Comparison of ENCODE assay signal across 9 mouse cellular contexts in genomic region chr2:29526266-29526665, GRCm38 (mm10).
DNase-seq lines count a peak whose midpoint lies in the region; ATAC-seq and TF ChIP-seq lines count a peak whose summit lies in the region.
"Had no signal": no experiment of that assay in that cellular context is flagged by ENCODE, and none has a peak within 500 bp of the region (broad histone marks: within the 10 kb centered on the region; RNA-seq: fewer than 3 reads in every experiment).

No protein-coding gene starts in this region.

- H3K9me3 ChIP-seq in liver, embryonic 12.5 days (replicated peaks): no peaks in the 10 kb centered on the region
- H3K9me3 ChIP-seq: heart, embryonic 13.5 days had no signal

- no peak overlapping the region for H3K4me2 ChIP-seq in liver, embryonic 12.5 days
- H3K4me2 ChIP-seq: heart, embryonic 13.5 days had no signal

- no peak overlapping the region for H3K9ac ChIP-seq in liver, embryonic 12.5 days
- H3K9ac ChIP-seq: heart, embryonic 13.5 days had no signal

- no peak for TF ChIP-seq POLR2A in lung, adult 2 months (IDR thresholded peaks at IDR 0.05; ENCODE audit: borderline replicate concordance, extremely low read depth, low read depth, low read length)

- no peak for ATAC-seq in liver, embryonic 12.5 days

- WGBS in lung, adult 2 months: 57% methylated on average over 14 of the region's 14 CpGs
- WGBS in liver, embryonic 12.5 days (ENCODE audit: insufficient replicate concordance): 81% methylated on average over 14 of the region's 14 CpGs

- H3K4me3 ChIP-seq in lung, adult 2 months (replicated peaks; ENCODE audit: extremely low read depth, low read depth, low read length): no peak overlapping the region
- H3K4me3 ChIP-seq in liver, embryonic 12.5 days: no peak overlapping the region
- H3K4me3 ChIP-seq: heart, embryonic 13.5 days had no signal

- H3K4me1 ChIP-seq in lung, adult 2 months (ENCODE audit: control insufficient read depth, insufficient read depth, low read length): no peaks in the 10 kb centered on the region
- H3K4me1 ChIP-seq in liver, embryonic 12.5 days: peaks cover 7% of the 10 kb centered on the region; the same call in 1 of the 2 replicates

- no peak overlapping the region for H3K27ac ChIP-seq in liver, embryonic 12.5 days
- H3K27ac ChIP-seq: heart, embryonic 13.5 days had no signal

- no peaks in the 10 kb centered on the region for H3K27me3 ChIP-seq in liver, embryonic 12.5 days (replicated peaks)
- H3K27me3 ChIP-seq: heart, embryonic 13.5 days had no signal

- H3K36me3 ChIP-seq in liver, embryonic 12.5 days: no peaks in the 10 kb centered on the region
- H3K36me3 ChIP-seq: heart, embryonic 13.5 days had no signal

- no peak for TF ChIP-seq CTCF in lung, adult 2 months (IDR thresholded peaks at IDR 0.05; ENCODE audit: insufficient read depth, low read length)

- peak; percentile 20 to 21 for DNase-seq in lung, adult 18-20 months
- no peak for DNase-seq in lung, adult 2 months
- DNase-seq in frontal cortex, postnatal 10 days (ENCODE audit: low spot score in 2 of 2): peak; percentile 44 to 75
- peak; percentile 61 for DNase-seq in kidney, adult 11 months
- peak; percentile 42 to 78 for DNase-seq in left cerebral cortex, adult 9 months (ENCODE audit: low spot score in 2 of 2)
- DNase-seq in right cerebral cortex, adult 18-20 months: peak; percentile 79
- DNase-seq in T-cell, adult 2 months (ENCODE audit: low spot score): no peak

Comparison
In these comparisons a context has a peak if more than half of its experiments do, and no peak if none do; other contexts are left out.
1. DNase-seq: peak in lung, adult 18-20 months (2 of 2), frontal cortex, postnatal 10 days (2 of 2), kidney, adult 11 months (single experiment), left cerebral cortex, adult 9 months (2 of 2) and right cerebral cortex, adult 18-20 months (single experiment); none in lung, adult 2 months (single experiment) and T-cell, adult 2 months (single experiment).